Mouse (Mus musculus) megakaryocyte, adult 5-6 weeks (primary cell): ENCODE data around the gene E2f4. TPM values are rescaled to one million over a fixed set of nuclear protein-coding genes. Genes with fewer than 3 reads are reported as not detected.

ENCODE experiments used
- ATAC-seq: 2 replicates; pipeline ENCODE4 v1.8.0; 2016; ENCODE audit warnings: mild to moderate bottlenecking, inconsistent platforms; ENCODE audit not compliant: poor library complexity, severe bottlenecking
- total RNA-seq, 2 experiments: library from RNA; stranded (forward) in 1 of 2; stranded (reverse) in 1 of 2; fragments of 153-499, 151-499 nt in 1 of 2; fragments of 221-1000, 200-1000 nt in 1 of 2; gene quantifications; 2 replicates each; pipeline versions ENCODE4 v1.2.3 to v1.2.4; 2015 to 2017

Gene E2f4
- total RNA-seq (2015) (75.8 and 76.8 TPM in 2 replicates), total RNA-seq (2017) (26.9 and 33.7 TPM in 2 replicates)

DNA sequence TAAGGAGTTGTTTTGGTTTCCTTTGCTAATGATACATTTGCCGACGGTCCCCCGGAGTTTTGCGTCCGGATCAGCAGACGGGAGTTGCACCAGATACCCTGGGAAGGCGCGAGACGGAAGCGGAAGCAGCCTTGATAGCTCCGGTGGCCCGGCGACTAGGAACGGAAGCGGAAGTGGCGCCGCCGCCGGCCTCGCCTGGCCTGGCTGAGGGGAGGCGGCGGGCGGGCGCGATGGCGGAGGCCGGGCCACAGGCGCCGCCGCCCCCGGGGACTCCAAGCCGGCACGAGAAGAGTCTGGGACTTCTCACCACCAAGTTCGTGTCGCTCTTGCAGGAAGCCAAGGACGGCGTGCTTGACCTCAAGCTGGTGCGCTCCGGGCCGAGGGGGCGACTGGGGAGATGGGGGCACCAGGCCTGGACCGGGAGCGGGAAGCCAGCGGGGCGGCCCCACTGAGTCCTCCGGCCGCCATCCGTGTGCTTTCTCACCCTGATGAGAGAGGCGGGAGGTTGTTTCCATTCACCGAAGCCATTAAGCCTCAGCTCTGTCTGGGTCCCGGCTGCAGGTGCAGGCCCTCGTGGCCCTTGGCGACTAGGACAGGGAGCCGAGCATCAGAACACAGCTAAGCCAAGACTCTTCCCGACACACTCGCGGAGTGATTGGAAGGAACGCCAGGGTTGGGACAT, at the start of gene E2f4:
Gene E2f4 (plus strand): TSS at position 153 of the 682 bp plus-strand sequence.
- peak; percentile 97 for ATAC-seq

DNA sequence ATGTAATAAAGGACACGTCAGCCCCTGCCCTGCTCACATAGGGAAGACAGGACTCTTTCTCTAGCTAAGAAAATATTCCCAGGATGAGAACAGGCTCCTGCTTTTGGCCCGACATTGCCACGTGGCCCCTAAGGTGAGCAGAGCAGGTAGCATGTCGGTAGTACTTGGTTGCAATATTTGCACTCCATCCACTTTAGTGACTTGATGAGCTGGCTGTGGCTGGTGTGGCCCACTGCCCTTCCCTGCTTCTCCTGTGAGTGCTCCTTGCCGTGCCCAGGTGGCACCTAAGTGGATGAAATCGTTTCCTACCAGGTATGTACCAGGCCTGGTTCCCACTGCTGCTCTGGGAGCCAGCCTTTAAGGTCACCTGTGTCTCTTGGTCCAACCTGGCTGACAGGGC, 45.5 kb upstream of the E2f4 start:
- no peak for ATAC-seq

DNA sequence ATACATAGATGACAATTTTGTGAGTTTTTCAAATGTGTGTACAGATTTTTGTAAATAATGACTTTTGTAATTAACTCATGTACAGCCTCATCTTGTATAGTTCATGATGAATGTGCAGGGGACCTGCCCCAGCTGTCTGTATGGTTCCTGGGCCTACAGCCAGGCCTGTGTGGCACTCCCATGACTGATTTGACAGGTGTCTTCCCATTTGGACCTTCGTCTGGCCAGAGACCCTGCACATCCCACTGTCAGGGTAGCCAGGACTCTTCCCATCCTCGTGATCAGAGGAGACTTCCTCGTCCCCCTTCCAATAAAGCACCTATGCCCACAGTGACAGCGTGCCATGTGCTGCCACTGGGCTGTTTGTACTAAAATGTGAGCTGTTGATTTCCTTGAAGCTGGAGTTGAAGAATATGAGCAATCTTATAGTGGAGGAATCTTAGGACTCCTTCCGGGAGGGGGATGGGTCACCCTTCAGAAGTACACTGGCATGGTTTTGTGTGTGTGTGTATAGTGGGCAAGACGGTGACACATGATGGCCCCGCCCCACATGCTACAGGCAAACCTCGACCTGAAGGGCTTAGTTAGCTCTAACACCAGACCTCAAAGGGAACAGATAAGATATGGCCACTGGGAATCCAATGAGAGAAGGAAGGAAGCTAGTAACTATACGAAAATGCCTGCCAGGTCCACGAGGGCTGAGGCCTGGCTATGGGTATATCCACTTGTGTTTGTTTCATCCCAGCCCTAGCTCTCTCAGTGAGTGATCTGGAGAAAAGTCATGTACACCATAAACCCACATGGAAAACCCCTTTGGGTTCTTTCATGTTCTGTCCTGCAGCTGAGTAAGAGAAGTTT, 44.6 kb upstream of the E2f4 start:
- no peak for ATAC-seq

DNA sequence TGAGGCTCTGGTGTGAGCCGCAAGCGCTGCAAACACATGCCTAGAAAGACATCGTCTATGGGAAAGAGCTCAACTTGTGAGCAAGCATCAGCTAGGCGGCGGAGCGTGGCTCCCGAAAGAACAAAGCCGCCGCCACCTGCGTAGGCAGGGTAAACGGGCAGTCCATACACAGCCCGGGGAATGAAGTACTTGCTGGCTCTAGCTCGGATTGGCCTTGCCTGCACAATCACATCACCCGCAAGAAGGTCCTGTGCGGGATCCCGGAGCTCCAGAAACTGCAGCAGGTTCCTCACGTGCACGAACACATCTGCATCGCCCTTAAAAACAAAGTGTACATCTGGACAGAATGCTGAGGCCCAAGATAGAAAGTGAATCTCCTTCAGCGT, 43.7 kb upstream of the E2f4 start:
- no peak for ATAC-seq

DNA sequence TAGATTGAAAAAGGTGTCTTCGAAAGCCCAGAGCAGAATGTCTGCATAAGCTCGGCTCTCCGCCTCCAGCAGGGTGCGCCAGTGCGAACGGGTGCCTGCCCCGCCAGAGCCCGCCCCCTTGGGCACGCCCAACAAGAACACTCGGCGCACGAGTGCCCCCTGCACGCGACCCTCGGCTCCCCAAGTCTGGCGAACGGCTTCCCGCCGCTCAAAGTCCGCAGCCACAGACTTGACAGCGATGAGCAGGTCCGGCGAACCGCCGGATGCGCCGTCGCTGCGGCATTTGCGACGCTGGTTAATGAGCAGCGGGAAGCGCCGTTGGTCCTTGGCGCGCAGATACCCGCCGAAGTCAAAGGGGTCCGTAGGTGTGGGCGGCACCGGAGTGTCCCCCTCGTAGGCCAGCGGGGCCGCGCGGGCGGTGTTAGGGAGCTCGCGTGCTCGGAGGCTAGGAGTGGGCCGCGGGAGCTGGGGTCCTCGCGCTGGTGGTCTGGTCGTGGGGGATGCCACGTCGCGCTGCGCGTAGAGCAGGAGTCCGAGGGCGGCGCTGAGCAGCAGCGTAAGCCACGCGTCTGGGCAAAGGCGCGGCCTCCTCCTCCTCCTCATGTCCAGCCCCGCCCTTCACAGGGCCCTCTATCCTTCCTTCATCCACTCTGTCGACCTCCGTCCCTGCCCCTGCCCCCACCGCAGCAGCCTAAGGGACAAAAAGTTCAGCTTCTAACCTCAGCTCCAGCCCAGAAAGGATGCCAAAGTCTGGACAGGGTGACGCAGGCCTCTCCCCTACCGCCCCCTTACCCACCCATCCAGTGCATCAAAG, 43.1 kb upstream of the E2f4 start:
- ATAC-seq: peak; percentile 90

DNA sequence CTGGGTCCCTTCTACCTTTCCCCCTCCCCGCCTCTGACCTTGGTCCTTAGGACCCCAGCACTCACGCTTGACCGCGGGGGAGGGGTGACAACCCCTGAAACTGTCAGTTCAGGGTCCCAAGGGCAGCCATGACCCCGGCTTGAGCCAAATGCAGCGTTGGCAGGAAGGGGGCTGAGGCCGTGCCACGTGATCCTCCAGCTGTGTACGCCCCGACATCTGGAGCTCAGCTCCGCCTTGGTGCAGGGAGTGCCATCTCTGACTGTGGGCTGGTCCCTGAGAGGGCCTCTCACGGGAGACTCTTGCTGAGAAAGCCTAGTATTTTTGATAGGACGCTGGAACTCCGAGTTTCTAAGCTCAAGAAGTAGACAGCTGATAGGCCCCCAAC, 42.5 kb upstream of the E2f4 start, which contains the start of gene B3gnt9:
Gene B3gnt9 (minus strand): TSS at position 188 of the 385 bp plus-strand sequence.
- ATAC-seq: peak; percentile 32

DNA sequence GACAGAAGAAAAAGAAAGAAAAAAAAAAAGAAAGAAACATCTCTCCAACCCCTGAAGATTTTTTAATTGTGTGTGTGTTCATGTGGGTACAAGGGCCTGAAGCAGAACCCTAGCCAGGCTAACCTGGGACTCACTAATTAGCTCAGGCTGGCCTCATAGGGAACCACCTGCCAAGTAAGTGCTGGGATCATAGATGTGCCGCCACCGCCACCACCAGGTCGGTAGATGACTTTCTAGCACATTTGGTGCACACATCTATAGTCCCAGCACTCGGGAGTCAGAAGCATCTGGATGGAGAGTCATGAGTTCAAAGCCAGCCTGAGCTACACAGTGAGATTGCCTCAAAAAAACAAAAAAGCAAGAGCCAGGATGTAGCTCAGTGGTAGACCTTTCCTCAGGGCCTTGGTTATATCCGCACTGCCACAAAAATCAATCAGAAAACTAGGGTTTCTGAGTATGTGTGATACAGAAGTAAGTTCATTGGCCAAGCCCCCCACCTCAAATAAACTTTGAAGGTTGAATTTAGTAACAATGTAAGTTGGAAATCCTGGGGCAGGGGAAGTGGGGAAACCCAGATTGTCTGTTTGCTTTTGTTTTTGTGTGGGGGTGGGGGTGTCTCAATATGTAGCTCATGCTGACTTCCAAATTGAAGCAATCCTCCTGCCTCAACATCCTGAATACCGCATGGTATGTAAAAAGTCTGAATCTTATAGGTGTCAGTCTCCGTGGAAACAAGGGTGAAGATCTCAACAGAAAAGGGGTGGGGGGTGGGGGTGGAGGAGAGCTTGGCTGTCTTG, 39.9 kb upstream of the E2f4 start:
- ATAC-seq: no peak

DNA sequence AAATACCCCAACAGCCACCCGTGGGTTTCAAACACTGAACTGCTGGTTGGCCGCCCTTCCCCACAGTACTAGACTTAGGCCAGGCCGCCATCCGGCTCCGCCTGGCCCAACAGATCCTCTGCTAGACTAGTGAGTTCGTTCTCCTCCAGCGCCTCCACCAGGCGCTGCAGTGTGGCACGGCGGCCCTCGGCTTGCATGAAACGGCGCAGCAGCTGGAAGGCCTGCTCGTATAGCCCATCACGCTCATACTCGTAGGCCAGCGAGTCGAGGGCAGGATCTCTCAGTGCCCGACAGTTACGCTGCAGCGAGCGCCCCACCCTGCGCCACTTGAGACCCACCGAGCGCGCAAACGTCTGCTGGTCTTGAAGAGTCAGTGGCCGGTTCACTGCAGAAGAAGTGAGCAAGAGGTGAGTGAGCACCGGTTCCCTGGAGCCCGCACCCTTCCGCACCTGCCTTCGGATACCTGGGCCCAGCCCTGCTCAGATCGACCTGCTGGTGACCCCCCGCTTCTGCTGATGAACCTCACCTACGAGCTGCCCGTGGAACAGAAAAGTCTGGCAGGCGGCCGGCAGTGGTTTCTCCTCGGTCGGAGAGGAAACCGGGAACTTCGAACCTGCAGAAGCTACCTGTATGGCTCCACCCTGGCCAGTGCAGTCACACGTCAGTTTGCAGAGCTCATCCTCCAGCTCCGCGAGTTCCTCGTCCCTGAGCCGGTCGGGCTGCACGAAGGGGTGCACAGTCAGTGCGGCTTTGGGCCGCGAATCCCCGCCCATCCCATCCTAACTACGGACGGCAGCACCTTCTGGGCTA, 38.3 kb upstream of the E2f4 start:
- ATAC-seq: peak; percentile 13

DNA sequence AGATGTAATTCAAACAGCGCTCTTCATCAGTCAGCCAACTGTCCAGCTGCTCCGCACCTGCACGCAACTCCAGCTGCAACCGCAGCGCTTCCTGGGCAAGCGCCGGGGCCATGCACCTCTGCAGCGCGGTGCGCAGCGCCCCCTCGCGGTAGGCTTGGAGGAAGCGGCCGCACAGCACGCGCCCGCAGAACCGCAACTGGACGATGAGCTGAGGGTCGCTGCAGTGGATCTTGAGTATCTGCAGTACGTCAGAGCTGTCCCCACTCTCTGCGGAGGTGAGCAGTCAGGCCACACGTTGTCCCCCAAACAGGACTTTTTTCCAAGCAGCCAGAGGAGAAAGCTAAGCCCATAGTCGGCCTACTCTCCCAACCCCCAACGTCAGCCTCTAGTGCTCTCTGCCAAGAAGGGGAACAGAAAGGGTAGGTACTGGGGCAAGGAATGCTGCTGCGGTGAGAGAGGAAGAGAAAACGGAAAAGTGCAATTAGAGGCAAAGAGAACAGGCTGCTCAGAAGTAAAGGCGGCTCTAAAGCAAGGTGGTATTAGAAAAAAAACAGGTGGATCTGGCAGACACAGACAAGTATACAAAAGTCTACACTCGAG, 37.6 kb upstream of the E2f4 start:
- ATAC-seq: peak; percentile 72

DNA sequence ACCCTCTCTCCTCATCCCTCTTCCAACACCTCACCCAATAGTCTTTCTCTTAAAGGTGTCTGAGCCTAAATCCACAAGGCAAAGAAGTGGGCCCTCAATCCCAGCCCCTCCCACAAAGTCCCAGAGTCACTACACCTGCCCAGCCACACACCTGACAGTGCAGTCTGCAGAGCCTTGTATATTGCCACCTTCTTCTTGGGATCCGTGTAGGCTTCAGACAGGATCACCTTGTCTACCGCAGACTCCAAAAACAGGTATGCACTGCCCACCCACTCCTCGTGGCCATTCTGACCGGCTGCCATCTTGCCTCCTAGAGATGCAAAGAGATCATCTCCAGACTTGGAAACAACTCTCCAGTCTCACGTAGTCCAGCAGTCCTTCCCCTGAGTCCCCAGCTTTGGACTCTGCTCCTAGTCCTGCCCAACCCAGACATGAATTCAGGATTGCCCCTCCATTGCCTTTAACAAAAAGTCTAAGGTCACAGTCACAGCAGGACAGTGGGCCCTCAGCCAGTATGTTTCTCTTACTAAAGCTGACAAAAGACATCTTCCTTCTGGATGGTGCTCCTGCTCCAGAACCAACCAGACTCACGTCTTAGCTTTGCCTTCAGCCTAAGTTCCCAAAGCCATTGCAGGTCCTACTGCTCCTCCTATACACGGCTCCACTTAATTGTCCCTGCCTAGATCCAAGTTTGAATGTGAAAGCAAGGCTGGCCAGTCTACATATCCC, 36.9 kb upstream of the E2f4 start:
- ATAC-seq: no peak

DNA sequence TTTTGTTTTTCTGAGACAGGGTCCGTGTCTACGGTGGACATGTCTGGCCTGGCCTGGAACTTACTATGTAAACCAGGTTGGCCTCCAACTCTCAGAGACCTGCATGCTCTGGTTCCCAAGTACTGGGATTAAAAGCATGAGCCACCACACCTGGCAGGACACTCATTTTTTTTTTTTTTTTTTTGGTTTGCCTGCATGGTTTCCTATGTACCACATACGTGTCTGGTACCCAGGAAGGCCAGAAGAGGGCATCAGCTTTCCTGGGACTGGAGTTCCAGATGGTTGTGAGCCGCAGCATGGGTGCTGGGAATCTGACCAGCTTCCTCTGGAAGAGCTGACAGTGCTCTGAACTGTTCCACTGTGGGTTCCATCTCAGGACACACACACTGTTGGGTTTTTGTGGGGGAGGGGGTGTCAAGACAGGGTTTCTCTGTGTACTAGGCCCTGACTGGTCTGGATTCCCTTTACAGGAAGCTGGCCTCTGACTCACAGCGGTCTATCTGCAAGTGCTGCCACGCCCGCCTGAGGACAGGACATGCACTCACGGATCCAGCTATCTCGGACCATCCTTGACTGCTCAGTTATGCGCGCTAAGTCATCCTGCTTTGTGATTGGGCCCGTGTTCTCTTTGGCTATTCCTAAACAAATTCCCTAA, 36.0 kb upstream of the E2f4 start:
- no peak for ATAC-seq

DNA sequence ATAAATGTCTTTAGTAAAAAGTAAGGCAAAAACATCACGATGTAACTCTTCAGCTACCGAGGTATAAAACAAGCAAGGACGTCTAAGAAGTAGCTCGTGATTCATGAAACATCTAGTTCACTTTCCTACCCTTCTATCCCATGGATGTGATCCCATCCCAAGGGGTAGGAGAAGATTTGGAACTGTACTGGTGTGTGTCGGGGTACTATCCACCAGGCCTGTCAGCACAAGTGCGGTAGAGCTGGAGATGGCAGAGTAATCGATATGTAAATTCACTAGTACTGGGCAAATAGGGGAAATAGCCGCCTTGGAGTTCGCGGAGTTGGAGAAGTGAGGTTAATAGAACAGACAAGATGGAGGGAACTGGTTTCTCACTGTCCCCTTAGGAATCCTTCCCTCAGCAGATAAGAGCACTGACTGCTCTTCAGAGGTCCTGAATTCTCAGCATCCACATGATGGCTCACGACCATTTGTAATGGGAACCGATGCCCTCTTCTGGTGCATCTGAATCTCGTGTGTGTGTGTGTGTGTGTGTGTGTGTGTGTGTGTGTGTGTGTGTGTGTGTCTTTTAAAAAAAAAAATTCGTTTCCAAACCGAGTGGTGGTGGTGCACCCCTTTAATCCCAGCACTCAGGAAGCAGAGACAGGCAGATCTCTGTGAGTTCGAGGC, 34.1 kb upstream of the E2f4 start:
- no peak for ATAC-seq

DNA sequence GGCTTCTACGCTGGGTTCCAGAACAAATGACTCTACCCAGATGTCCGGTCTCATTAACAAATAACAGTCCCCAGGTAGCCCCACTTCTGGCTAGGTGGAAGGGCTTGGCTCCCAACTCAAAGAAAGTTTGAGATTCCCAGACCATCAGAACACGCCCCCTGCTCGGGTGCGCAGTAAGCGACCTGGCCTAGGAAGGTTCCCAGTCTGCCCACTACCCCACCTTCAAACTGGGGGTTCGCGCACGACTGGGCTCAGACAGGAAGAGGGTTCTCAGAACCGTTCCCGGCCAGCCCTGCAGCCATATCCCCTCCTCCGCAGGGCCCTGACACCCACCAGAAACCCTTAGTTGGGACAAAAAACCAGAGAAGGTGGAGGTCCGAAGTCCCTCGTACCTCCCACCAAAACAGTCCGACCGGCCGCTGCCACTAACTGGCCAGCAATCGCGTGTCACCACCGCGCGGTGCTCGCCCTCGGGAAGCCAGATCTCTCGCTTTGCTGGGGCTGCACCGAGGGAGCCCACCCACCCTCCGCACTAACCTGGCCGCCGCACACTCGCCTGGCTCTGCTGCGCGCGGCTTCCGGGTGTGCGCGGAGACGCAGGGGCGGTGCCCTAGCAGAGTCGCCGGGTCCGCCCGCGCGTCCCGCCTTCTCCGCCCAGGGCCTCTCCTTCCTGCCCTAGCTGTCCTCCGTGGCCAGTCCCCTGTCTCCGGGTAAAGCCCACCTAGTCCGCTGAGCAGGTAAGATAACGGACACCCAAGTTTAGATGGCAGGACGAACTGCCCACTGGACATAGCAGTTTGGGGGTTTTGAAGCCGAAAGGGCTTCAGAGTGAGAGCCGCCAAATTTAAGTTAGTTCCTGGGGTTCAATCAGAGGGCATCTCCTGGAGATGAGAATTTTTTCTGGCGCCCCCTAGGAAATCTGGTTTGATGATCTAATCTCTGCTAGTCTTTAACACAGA, 33.2 kb upstream of the E2f4 start, which contains the start of the genes Tradd and Fbxl8:
Gene Tradd (minus strand): TSS at position 586 of the 959 bp plus-strand sequence.
Gene Fbxl8 (plus strand): TSS at position 625 of the 959 bp plus-strand sequence.
- ATAC-seq: peak; percentile 78

DNA sequence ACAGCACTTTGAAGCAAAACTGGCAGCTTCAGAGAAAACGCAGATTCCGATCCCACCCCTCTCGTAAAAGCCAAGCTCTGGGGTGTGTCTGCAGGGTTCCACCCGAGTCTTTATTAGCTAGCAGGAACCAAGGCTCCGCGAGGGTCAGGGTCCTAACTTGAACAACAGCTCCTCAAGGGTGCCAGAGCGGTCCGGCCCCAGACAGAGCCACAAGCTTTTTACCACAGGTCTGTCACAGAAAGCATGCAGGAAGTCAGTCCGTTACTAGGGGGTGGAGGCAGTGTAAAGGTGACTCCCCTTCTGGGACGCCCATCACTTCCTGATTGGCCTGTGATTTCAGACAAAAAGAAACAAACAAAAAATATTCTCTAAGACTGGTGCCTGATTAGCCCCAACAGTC, 32.3 kb upstream of the E2f4 start:
- ATAC-seq: peak; percentile 68

DNA sequence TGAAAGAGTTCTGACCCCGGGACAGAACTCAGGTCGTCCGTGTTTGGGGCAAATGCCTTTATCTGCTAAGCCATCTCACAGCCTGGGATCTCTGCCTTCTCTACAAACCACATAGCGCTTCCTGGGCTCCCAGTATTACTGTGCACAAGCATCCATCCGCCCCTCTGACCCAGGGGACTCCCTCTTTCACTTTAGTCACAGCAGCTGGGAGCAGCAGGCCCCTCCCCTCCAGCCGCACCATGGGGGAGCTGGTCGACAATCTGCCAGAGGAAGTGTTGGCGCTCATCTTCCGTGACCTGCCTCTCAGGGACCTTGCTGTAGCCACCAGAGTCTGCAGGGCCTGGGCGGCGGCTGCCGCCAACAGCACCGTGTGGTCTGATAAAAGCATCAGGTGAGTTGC, 30.7 kb upstream of the E2f4 start:
- no peak for ATAC-seq
